Mouse (Mus musculus): ENCODE results near the gene Slc6a18. TPM values are rescaled to one million over a fixed set of nuclear protein-coding genes. Genes with fewer than 3 reads are reported as not detected.

Gene Slc6a18
- polyA plus RNA-seq, 1 experiment from 2014 or later: not detected

- H3K27me3 ChIP-seq (ENCODE audit: control insufficient read depth, insufficient read depth, low read length): no peaks in the 10 kb centered on the region
- H3K9ac ChIP-seq (replicated peaks; ENCODE audit: low read depth, low read length): no peak overlapping the region
- no peaks in the 10 kb centered on the region for H3K36me3 ChIP-seq (ENCODE audit: control insufficient read depth, insufficient read depth, low read length)
- H3K4me3 ChIP-seq (ENCODE audit: low read depth, low read length): no peak overlapping the region
- 86% methylated on average over 2 of the region's 2 CpGs for WGBS
- no peaks in the 10 kb centered on the region for H3K9me3 ChIP-seq (ENCODE audit: control insufficient read depth, low read depth, low read length)
- H3K4me2 ChIP-seq (replicated peaks; ENCODE audit: low read depth, low read length): no peak overlapping the region
- no peak overlapping the region for H3K27ac ChIP-seq (ENCODE audit: low read length)
- no peaks in the 10 kb centered on the region for H3K4me1 ChIP-seq (ENCODE audit: control insufficient read depth, insufficient read depth, low read length)
- ATAC-seq (ENCODE audit: insufficient number of reproducible peaks, insufficient read depth, low FRiP score, low read depth): no peak
Observed at GRCm38 (mm10) chr13:73682226-73682625, 4.4 kb upstream of the Slc6a18 start.

- Histone ChIP-seq H3K4me1 (ENCODE audit: control insufficient read depth, insufficient read depth, low read length) (no peaks in the 10 kb centered on the region), H3K36me3 (ENCODE audit: control insufficient read depth, insufficient read depth, low read length) (no peaks in the 10 kb centered on the region), H3K9ac (replicated peaks; ENCODE audit: low read depth, low read length) (no peak overlapping the region), H3K27me3 (ENCODE audit: control insufficient read depth, insufficient read depth, low read length) (no peaks in the 10 kb centered on the region), H3K4me2 (replicated peaks; ENCODE audit: low read depth, low read length) (no peak overlapping the region), H3K4me3 (ENCODE audit: low read depth, low read length) (no peak overlapping the region), H3K27ac (ENCODE audit: low read length) (no peak overlapping the region), H3K9me3 (ENCODE audit: control insufficient read depth, low read depth, low read length) (no peaks in the 10 kb centered on the region)
- peak; percentile 37; the same call in 1 of the 2 replicates for ATAC-seq (ENCODE audit: insufficient number of reproducible peaks, insufficient read depth, low FRiP score, low read depth)
- WGBS: 6% methylated on average over 1 of the region's 1 CpGs
Observed at GRCm38 (mm10) chr13:73680394-73680793, 2.6 kb upstream of the Slc6a18 start.

GRCm38 (mm10) chr13:73679311-73679710 is 1.5 kb upstream of the Slc6a18 start:
- ATAC-seq (ENCODE audit: insufficient number of reproducible peaks, insufficient read depth, low FRiP score, low read depth): no peak
- Histone ChIP-seq H3K4me1 (ENCODE audit: control insufficient read depth, insufficient read depth, low read length) (no peaks in the 10 kb centered on the region), H3K27me3 (ENCODE audit: control insufficient read depth, insufficient read depth, low read length) (no peaks in the 10 kb centered on the region), H3K36me3 (ENCODE audit: control insufficient read depth, insufficient read depth, low read length) (no peaks in the 10 kb centered on the region), H3K9ac (replicated peaks; ENCODE audit: low read depth, low read length) (no peak overlapping the region), H3K4me3 (ENCODE audit: low read depth, low read length) (no peak overlapping the region), H3K27ac (ENCODE audit: low read length) (no peak overlapping the region), H3K4me2 (replicated peaks; ENCODE audit: low read depth, low read length) (no peak overlapping the region), H3K9me3 (ENCODE audit: control insufficient read depth, low read depth, low read length) (no peaks in the 10 kb centered on the region)
- 70% methylated on average over 2 of the region's 2 CpGs for WGBS

- no peak overlapping the region for H3K4me2 ChIP-seq (replicated peaks; ENCODE audit: low read depth, low read length)
- ATAC-seq (ENCODE audit: insufficient number of reproducible peaks, insufficient read depth, low FRiP score, low read depth): no peak
- no peaks in the 10 kb centered on the region for H3K9me3 ChIP-seq (ENCODE audit: control insufficient read depth, low read depth, low read length)
- no peak overlapping the region for H3K4me3 ChIP-seq (ENCODE audit: low read depth, low read length)
- no peak overlapping the region for H3K9ac ChIP-seq (replicated peaks; ENCODE audit: low read depth, low read length)
- no peaks in the 10 kb centered on the region for H3K27me3 ChIP-seq (ENCODE audit: control insufficient read depth, insufficient read depth, low read length)
- H3K4me1 ChIP-seq (ENCODE audit: control insufficient read depth, insufficient read depth, low read length): no peaks in the 10 kb centered on the region
- no peaks in the 10 kb centered on the region for H3K36me3 ChIP-seq (ENCODE audit: control insufficient read depth, insufficient read depth, low read length)
- H3K27ac ChIP-seq (ENCODE audit: low read length): no peak overlapping the region
- whole genome bisulfite sequencing: 84% methylated on average over 7 of the region's 7 CpGs
Observed at GRCm38 (mm10) chr13:73675161-73675560, 2.7 kb downstream of the Slc6a18 start.

- Histone ChIP-seq H3K4me3 (ENCODE audit: low read depth, low read length) (no peak overlapping the region), H3K4me2 (replicated peaks; ENCODE audit: low read depth, low read length) (no peak overlapping the region), H3K36me3 (ENCODE audit: control insufficient read depth, insufficient read depth, low read length) (no peaks in the 10 kb centered on the region), H3K9me3 (ENCODE audit: control insufficient read depth, low read depth, low read length) (no peaks in the 10 kb centered on the region), H3K27ac (ENCODE audit: low read length) (no peak overlapping the region), H3K9ac (replicated peaks; ENCODE audit: low read depth, low read length) (no peak overlapping the region), H3K27me3 (ENCODE audit: control insufficient read depth, insufficient read depth, low read length) (no peaks in the 10 kb centered on the region), H3K4me1 (ENCODE audit: control insufficient read depth, insufficient read depth, low read length) (no peaks in the 10 kb centered on the region)
- 78% methylated on average over 2 of the region's 2 CpGs for WGBS
- no peak for ATAC-seq (ENCODE audit: insufficient number of reproducible peaks, insufficient read depth, low FRiP score, low read depth)
Observed at GRCm38 (mm10) chr13:73660163-73660695, 17.6 kb downstream of the Slc6a18 start.

GRCm38 (mm10) chr13:73658953-73659352 is 18.9 kb downstream of the Slc6a18 start:
- H3K4me2 ChIP-seq (replicated peaks; ENCODE audit: low read depth, low read length): no peak overlapping the region
- ATAC-seq (ENCODE audit: insufficient number of reproducible peaks, insufficient read depth, low FRiP score, low read depth): no peak
- no peak overlapping the region for H3K27ac ChIP-seq (ENCODE audit: low read length)
- H3K27me3 ChIP-seq (ENCODE audit: control insufficient read depth, insufficient read depth, low read length): no peaks in the 10 kb centered on the region
- H3K9me3 ChIP-seq (ENCODE audit: control insufficient read depth, low read depth, low read length): no peaks in the 10 kb centered on the region
- H3K9ac ChIP-seq (replicated peaks; ENCODE audit: low read depth, low read length): no peak overlapping the region
- H3K4me1 ChIP-seq (ENCODE audit: control insufficient read depth, insufficient read depth, low read length): no peaks in the 10 kb centered on the region
- no peak overlapping the region for H3K4me3 ChIP-seq (ENCODE audit: low read depth, low read length)
- 48% methylated on average over 2 of the region's 2 CpGs for WGBS
- H3K36me3 ChIP-seq (ENCODE audit: control insufficient read depth, insufficient read depth, low read length): no peaks in the 10 kb centered on the region

- Histone ChIP-seq H3K36me3 (ENCODE audit: control insufficient read depth, insufficient read depth, low read length) (no peaks in the 10 kb centered on the region), H3K4me1 (ENCODE audit: control insufficient read depth, insufficient read depth, low read length) (no peaks in the 10 kb centered on the region), H3K27ac (ENCODE audit: low read length) (no peak overlapping the region), H3K4me3 (ENCODE audit: low read depth, low read length) (no peak overlapping the region), H3K4me2 (replicated peaks; ENCODE audit: low read depth, low read length) (no peak overlapping the region), H3K9ac (replicated peaks; ENCODE audit: low read depth, low read length) (no peak overlapping the region), H3K27me3 (ENCODE audit: control insufficient read depth, insufficient read depth, low read length) (no peaks in the 10 kb centered on the region), H3K9me3 (ENCODE audit: control insufficient read depth, low read depth, low read length) (no peaks in the 10 kb centered on the region)
- 60% methylated on average over 3 of the region's 3 CpGs for WGBS
- ATAC-seq (ENCODE audit: insufficient number of reproducible peaks, insufficient read depth, low FRiP score, low read depth): no peak
Observed at GRCm38 (mm10) chr13:73654976-73655375, 22.8 kb downstream of the Slc6a18 start.

- no peak for ATAC-seq (ENCODE audit: insufficient number of reproducible peaks, insufficient read depth, low FRiP score, low read depth)
- Histone ChIP-seq H3K4me3 (ENCODE audit: low read depth, low read length) (no peak overlapping the region), H3K4me2 (replicated peaks; ENCODE audit: low read depth, low read length) (no peak overlapping the region), H3K9ac (replicated peaks; ENCODE audit: low read depth, low read length) (no peak overlapping the region), H3K36me3 (ENCODE audit: control insufficient read depth, insufficient read depth, low read length) (peaks cover 5% of the 10 kb centered on the region; the same call in 1 of the 2 replicates), H3K9me3 (ENCODE audit: control insufficient read depth, low read depth, low read length) (no peaks in the 10 kb centered on the region), H3K4me1 (ENCODE audit: control insufficient read depth, insufficient read depth, low read length) (no peaks in the 10 kb centered on the region), H3K27me3 (ENCODE audit: control insufficient read depth, insufficient read depth, low read length) (no peaks in the 10 kb centered on the region), H3K27ac (ENCODE audit: low read length) (no peak overlapping the region)
- WGBS: 81% methylated on average over 3 of the region's 3 CpGs
Observed at GRCm38 (mm10) chr13:73653266-73653665, 24.6 kb downstream of the Slc6a18 start.

All from stomach, embryonic 14.5 days (tissue).